Mouse (Mus musculus): ENCODE measurements around the gene Hyls1.

GRCm38 (mm10) chr9:35535110-35535509 is 35.1 kb downstream of the Hyls1 start:
- no peak for TF ChIP-seq CHD2 (IDR thresholded peaks at IDR 0.05; ENCODE audit: low read depth, low read length)
- TF ChIP-seq ZNF384 (IDR thresholded peaks at IDR 0.05; ENCODE audit: low read depth, low read length) = no peak
- TF ChIP-seq MAFK (IDR thresholded peaks at IDR 0.05; ENCODE audit: insufficient read depth, low read depth, low read length) = no peak
- no peak for TF ChIP-seq HCFC1 (IDR thresholded peaks at IDR 0.05; ENCODE audit: borderline replicate concordance, insufficient read depth, low read length)
- peak; percentile 75; the same call in 1 of the 2 replicates for TF ChIP-seq ZC3H11A (IDR thresholded peaks at IDR 0.05; ENCODE audit: borderline replicate concordance, low read depth, low read length)
